Mouse (Mus musculus) forebrain, postnatal 0 days (tissue): ENCODE results near the gene Vmn2r108. TPM values are rescaled to one million over a fixed set of nuclear protein-coding genes. Genes with fewer than 3 reads are reported as not detected.
"Not testable (repeated sequence)": the region's sequence is repeated elsewhere in the genome, so short reads cannot be mapped to it uniquely, and the experiment has no call there.

Experiments
- ATAC-seq: fragments of 200-750 bp; cut with Nextera tagmentation; 2 replicates; pipeline ENCODE4 v1.8.0; 2017; ENCODE audit warnings: mild to moderate bottlenecking, moderate library complexity
- DNase-seq: peaks from one replicate; pipeline ENCODE4 v3.0.0-alpha.2; 2015
- H3K27ac ChIP-seq: fragments of 300-500 bp; sonication (generic); 2 replicates; pipeline ENCODE4 v1.5.1; 2014; ENCODE audit warnings: low read depth, mild to moderate bottlenecking, antibody characterized with exemption, low read length, moderate library complexity, mixed read lengths
- H3K27me3 ChIP-seq: fragments of 300-500 bp; sonication (generic); 2 replicates; pipeline ENCODE4 v1.6.1; 2014; ENCODE audit warnings: mild to moderate bottlenecking, low read length, mixed read lengths; ENCODE audit not compliant: insufficient read depth
- H3K36me3 ChIP-seq: fragments of 300-500 bp; sonication (generic); 2 replicates; pipeline ENCODE4 v1.6.1; 2014; ENCODE audit warnings: mild to moderate bottlenecking, moderate library complexity; ENCODE audit not compliant: insufficient read depth
- H3K4me1 ChIP-seq: fragments of 300-500 bp; sonication (generic); 2 replicates; pipeline ENCODE4 v1.6.1; 2014; ENCODE audit warnings: antibody characterized with exemption; ENCODE audit not compliant: insufficient read depth
- H3K4me2 ChIP-seq: fragments of 300-500 bp; sonication (generic); 2 replicates; pipeline ENCODE4 v1.6.1; 2014; ENCODE audit warnings: low read depth, mild to moderate bottlenecking, moderate library complexity
- H3K4me3 ChIP-seq: fragments of 300-500 bp; sonication (generic); 2 replicates; pipeline ENCODE4 v1.5.1; 2014; ENCODE audit warnings: low read depth, low read length, mixed read lengths
- H3K9ac ChIP-seq: fragments of 300-500 bp; sonication (generic); 2 replicates; pipeline ENCODE4 v1.6.1; 2014; ENCODE audit warnings: mild to moderate bottlenecking
- H3K9me3 ChIP-seq: fragments of 300-500 bp; sonication (generic); 2 replicates; pipeline ENCODE4 v1.6.1; 2016; ENCODE audit warnings: low read length
- CTCF ChIP-seq: sonication (generic); IDR thresholded peaks from 2 replicates; pipeline ENCODE4 v1.5.1; 2016; ENCODE audit warnings: antibody characterized with exemption, control low read depth, low read depth
- WGBS: fragments of 180-500 bp; shearing (Covaris S2); extraction: QIAGEN DNeasy Blood & Tissue Kit; methylation state at CpG from one replicate; pipeline ENCODE4 v1.1.7; 2014; 5-methylcytosine and 5-hydroxymethylcytosine counted together
- polyA plus RNA-seq: library from polyadenylated mRNA; unstranded; fragments of >200 nt; fragmentation: Nextera tagmentation; extraction: Ambion mirVana; gene quantifications from 2 replicates; pipeline ENCODE4 v1.2.1, GENCODE M21; 2015
- total RNA-seq: library from RNA; depleted of rRNA; stranded (reverse); fragments of >200 nt; gene quantifications from 2 replicates; pipeline ENCODE4 v1.2.3, GENCODE M21; 2014; rRNA removed

The Vmn2r108 gene
- not detected in 2 replicates for total RNA-seq
- not detected in 2 replicates for polyA plus RNA-seq

DNA sequence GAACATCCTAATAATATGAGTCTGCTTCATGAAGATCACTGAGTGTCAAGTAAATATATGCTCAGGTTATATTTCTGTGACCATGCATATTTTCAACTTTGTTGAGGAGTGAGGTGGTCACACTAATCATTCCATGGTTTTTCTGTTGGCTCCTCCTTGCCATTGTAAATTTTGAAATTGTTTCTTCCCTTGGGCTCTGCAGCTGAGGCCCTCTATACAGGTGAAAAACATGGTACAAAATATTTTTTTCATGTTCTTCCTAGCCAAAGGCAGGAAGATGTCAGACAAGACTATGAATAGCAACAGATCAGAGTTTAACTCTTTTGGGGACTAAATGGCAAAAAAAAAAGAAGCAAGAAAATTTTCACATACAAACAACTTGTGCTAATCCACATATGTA, at the start of gene Vmn2r108:
Gene Vmn2r108, minus strand, starts transcription at position 101 of the 400 bp plus-strand sequence.
- H3K4me2 ChIP-seq = no peak within 1 kb of the TSS
- TF ChIP-seq CTCF = no peak
- H3K36me3 ChIP-seq = no peaks in the 10 kb centered on the region
- H3K27ac ChIP-seq = no peak within 1 kb of the TSS
- no peak within 1 kb of the TSS for H3K9ac ChIP-seq
- H3K4me1 ChIP-seq = no peaks in the 10 kb centered on the region
- DNase-seq = no peak
- H3K27me3 ChIP-seq = no peaks in the 10 kb centered on the region
- H3K9me3 ChIP-seq = peaks cover 12% of the 10 kb centered on the region; the same call in 1 of the 2 replicates
- no peak within 1 kb of the TSS for H3K4me3 ChIP-seq
- no peak for ATAC-seq

DNA sequence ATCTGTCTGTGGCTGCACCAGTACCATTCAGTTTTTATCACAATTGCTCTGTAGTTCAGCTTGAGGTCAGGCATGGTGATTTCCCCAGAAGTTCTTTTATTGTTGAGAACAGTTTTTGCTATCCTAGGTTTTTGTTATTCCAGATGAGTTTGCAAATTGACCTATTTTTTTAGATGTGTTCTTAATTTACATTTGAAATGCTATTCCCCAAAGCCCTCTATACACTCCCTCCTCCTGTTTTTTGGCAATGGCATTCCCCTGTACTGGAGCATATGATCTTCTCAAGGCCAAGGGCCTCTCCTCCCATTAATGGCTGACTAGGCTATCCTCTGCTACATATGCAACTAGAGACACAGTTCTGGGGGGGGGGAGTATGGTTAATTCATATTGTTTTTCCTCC, 27.1 kb upstream of the Vmn2r108 start:
- H3K4me2 ChIP-seq, DNase-seq, H3K9ac ChIP-seq, H3K4me3 ChIP-seq, H3K27ac ChIP-seq, H3K27me3 ChIP-seq, H3K4me1 ChIP-seq, H3K9me3 ChIP-seq, ATAC-seq, H3K36me3 ChIP-seq: not testable (repeated sequence)

DNA sequence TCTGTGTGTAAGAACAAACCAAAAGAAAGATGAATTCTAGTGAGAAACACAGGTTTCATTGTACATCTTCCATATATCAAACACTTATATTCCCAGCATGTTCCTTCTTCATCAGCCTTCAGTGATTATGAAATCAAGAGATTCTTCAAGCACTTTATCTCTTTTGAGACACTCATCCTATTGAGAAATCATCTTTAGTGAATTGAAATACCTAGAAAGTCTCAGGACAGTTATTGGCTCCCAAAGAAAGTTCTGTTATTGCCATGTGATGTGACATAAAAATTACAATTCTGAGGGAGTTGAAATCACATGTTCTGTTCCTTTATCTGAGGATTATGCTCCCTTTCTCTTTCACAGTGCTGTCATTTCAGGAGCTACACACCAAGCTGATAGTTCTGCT, 16.7 kb upstream of the Vmn2r108 start, which contains the start of gene Vmn1r225:
Gene Vmn1r225, plus strand, starts transcription at position 301 of the 400 bp plus-strand sequence.
- H3K4me1 ChIP-seq = no peaks in the 10 kb centered on the region
- TF ChIP-seq CTCF = no peak
- DNase-seq = no peak
- H3K9ac ChIP-seq = no peak within 1 kb of the TSS
- no peaks in the 10 kb centered on the region for H3K36me3 ChIP-seq
- no peak within 1 kb of the TSS for H3K4me2 ChIP-seq
- H3K9me3 ChIP-seq = no peaks in the 10 kb centered on the region
- no peak within 1 kb of the TSS for H3K4me3 ChIP-seq
- H3K27me3 ChIP-seq = no peaks in the 10 kb centered on the region
- H3K27ac ChIP-seq = no peak within 1 kb of the TSS
- no peak for ATAC-seq

DNA sequence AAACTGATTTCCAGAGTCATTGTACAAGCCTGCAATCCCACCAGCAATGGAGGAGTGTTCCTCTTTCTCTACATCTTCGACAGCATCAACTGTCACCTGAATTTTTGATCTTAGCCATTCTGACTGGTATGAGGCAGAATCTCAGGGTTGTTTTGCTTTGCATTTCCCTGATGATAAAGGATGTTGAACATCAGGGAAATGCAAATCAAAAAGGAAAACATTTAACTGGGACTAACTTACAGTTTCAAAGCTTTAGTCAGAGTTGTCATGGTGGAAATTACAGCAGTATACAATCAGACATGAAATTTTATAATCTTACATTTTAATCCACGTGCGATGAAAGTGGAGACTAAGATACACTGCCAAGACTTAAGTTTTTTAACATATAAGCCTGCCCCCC, 7.8 kb downstream of the Vmn2r108 start:
- 62% methylated on average over 3 of the region's 3 CpGs for WGBS
- H3K9ac ChIP-seq = no peak overlapping the region
- DNase-seq (peak; percentile 0), ATAC-seq (no peak)
- H3K36me3 ChIP-seq = no peaks in the 10 kb centered on the region
- no peak overlapping the region for H3K4me3 ChIP-seq
- 0 out of 2 replicates have a peak, but pooled peaks cover 4% of the 10 kb centered on the region for H3K9me3 ChIP-seq
- H3K4me1 ChIP-seq = no peaks in the 10 kb centered on the region
- no peak overlapping the region for H3K4me2 ChIP-seq
- no peak overlapping the region for H3K27ac ChIP-seq
- TF ChIP-seq CTCF = no peak
- H3K27me3 ChIP-seq = no peaks in the 10 kb centered on the region

DNA sequence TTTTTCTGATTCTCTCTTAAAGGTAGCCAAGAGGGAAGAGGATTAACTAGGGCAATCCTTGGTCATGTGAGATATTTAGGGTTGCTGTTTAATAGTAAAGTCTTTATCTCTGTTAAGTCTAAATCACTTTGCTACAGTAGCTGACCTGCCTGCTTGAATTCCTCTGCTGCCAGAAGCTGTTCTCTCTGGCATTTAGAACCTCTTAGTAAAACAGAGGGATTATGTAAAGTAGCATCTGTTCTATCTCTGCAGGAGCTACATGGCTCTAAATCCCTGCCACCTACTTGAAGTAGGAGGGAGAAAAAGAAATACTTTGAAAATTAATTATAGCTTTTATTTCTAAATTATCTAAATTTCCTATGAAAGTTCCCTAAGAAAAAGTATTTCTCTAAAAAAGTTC, 41.9 kb downstream of the Vmn2r108 start:
- no peak overlapping the region for H3K4me2 ChIP-seq
- no peak for ATAC-seq
- no peak for DNase-seq
- no peaks in the 10 kb centered on the region for H3K27me3 ChIP-seq
- no peak overlapping the region for H3K4me3 ChIP-seq
- no peak for TF ChIP-seq CTCF
- no peaks in the 10 kb centered on the region for H3K9me3 ChIP-seq
- H3K36me3 ChIP-seq = no peaks in the 10 kb centered on the region
- H3K27ac ChIP-seq = no peak overlapping the region
- no peak overlapping the region for H3K9ac ChIP-seq
- H3K4me1 ChIP-seq = no peaks in the 10 kb centered on the region

DNA sequence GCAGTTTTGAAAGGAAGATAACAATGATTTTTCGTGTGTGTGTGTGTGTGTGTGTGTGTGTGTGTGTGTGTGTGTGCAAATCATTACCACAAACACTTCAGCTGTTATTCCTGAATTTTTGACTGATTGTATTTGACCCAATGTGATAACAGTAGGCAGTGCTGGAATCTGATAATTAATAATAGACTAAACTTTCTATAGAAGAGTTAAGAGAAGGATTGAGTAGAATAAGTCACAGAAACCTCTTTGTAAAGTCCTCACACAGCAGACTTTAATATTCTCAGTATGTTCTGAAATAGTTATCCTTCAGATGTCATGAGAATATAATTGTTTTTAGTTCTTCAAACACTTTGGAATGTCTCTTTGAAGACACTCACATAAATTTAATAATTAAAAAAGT, 67.3 kb downstream of the Vmn2r108 start, which contains the start of gene Vmn1r224:
Gene Vmn1r224, plus strand, starts transcription at position 301 of the 400 bp plus-strand sequence.
- H3K27me3 ChIP-seq = no peaks in the 10 kb centered on the region
- H3K36me3 ChIP-seq = no peaks in the 10 kb centered on the region
- no peak within 1 kb of the TSS for H3K4me3 ChIP-seq
- no peaks in the 10 kb centered on the region for H3K4me1 ChIP-seq
- TF ChIP-seq CTCF = no peak
- no peak within 1 kb of the TSS for H3K9ac ChIP-seq
- H3K9me3 ChIP-seq = peaks cover 10% of the 10 kb centered on the region
- H3K4me2 ChIP-seq = no peak within 1 kb of the TSS
- no peak within 1 kb of the TSS for H3K27ac ChIP-seq
- 18% methylated on average over 1 of the region's 1 CpGs for WGBS
- DNase-seq (no peak), ATAC-seq (no peak)

Other genes with a start within 250 kb of the Vmn2r108 start
- gene Vmn2r105, start 246.3 kb downstream of the Vmn2r108 start, total RNA-seq = not detected in 2 replicates
- not detected in 2 replicates for gene Vmn2r105, start 246.3 kb downstream of the Vmn2r108 start, polyA plus RNA-seq
- gene Vmn2r106, start 195.8 kb downstream of the Vmn2r108 start, total RNA-seq = not detected in 2 replicates
- not detected in 2 replicates for gene Vmn2r106, start 195.8 kb downstream of the Vmn2r108 start, polyA plus RNA-seq
- gene Vmn2r107, start 136.1 kb downstream of the Vmn2r108 start, total RNA-seq = not detected in 2 replicates
- gene Vmn2r107, start 136.1 kb downstream of the Vmn2r108 start, polyA plus RNA-seq = not detected in 2 replicates
- not detected in 2 replicates for gene Vmn1r224, start 67.2 kb downstream of the Vmn2r108 start, total RNA-seq
- gene Vmn1r224, start 67.2 kb downstream of the Vmn2r108 start, polyA plus RNA-seq = not detected in 2 replicates
- gene Vmn1r225, start 16.8 kb upstream of the Vmn2r108 start, total RNA-seq = not detected in 2 replicates
- gene Vmn1r225, start 16.8 kb upstream of the Vmn2r108 start, polyA plus RNA-seq = not detected in 2 replicates
- not detected in 2 replicates for gene Vmn2r109, start 83.4 kb upstream of the Vmn2r108 start, total RNA-seq
- not detected in 2 replicates for gene Vmn2r109, start 83.4 kb upstream of the Vmn2r108 start, polyA plus RNA-seq
- gene Vmn2r110, start 115.1 kb upstream of the Vmn2r108 start, total RNA-seq = not detected in 2 replicates
- gene Vmn2r110, start 115.1 kb upstream of the Vmn2r108 start, polyA plus RNA-seq = 0.03 TPM in 1 of 2 replicates, not detected in the other
- not detected in 2 replicates for gene Fpr-rs3, start 143.5 kb upstream of the Vmn2r108 start, total RNA-seq
- gene Fpr-rs3, start 143.5 kb upstream of the Vmn2r108 start, polyA plus RNA-seq = not detected in 2 replicates
- gene Vmn1r226, start 201.5 kb upstream of the Vmn2r108 start, total RNA-seq = not detected in 2 replicates
- gene Vmn1r226, start 201.5 kb upstream of the Vmn2r108 start, polyA plus RNA-seq = not detected in 2 replicates
- not detected in 2 replicates for gene Vmn1r227, start 248.5 kb upstream of the Vmn2r108 start, total RNA-seq
- not detected in 2 replicates for gene Vmn1r227, start 248.5 kb upstream of the Vmn2r108 start, polyA plus RNA-seq